Mouse (Mus musculus): Measurements from ENCODE around the gene Nfkbie. TPM values are rescaled to one million over a fixed set of nuclear protein-coding genes. Genes with fewer than 3 reads are reported as not detected.

The Nfkbie gene
- total RNA-seq, 2 experiments from 2014 or later: 1.5 to 1.9 TPM

- peak; percentile 98 for DNase-seq
Measured at GRCm38 (mm10) chr17:45563655-45564530, 8.4 kb downstream of the Nfkbie start, which contains the start of gene Slc35b2. Gene Slc35b2 (plus strand): TSS chr17:45563874.

DNA sequence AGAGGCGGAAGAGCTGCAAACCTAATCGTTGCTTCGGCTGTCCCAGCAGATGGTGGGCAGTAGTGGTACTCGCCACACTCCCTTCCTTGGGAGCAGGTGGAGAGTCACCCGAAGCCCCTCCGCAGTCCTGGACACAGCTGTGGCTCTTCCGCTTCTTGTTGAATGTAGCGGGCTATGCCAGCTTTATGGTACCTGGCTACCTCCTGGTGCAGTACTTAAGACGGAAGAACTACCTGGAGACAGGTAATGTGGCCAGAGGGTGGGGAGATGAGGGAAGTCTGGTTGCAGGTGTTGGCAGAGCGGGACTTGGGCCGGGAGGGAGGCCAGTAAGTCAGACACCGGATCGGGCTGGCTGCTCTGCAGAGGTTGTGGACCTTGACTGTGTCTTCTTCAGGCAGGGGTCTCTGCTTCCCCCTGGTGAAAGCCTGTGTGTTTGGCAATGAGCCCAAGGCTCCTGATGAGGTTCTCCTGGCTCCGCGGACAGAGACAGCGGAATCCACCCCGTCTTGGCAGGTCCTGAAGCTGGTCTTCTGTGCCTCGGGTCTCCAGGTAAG, 9.1 kb downstream of the Nfkbie start:
- no peak for DNase-seq

GRCm38 (mm10) chr17:45565103-45565502, 9.6 kb downstream of the Nfkbie start:
- DNase-seq: no peak

- no peak for DNase-seq
Measured at GRCm38 (mm10) chr17:45566031-45566359, 10.5 kb downstream of the Nfkbie start.

- no peak for DNase-seq
Measured at GRCm38 (mm10) chr17:45566360-45567161, 11.1 kb downstream of the Nfkbie start.

DNA sequence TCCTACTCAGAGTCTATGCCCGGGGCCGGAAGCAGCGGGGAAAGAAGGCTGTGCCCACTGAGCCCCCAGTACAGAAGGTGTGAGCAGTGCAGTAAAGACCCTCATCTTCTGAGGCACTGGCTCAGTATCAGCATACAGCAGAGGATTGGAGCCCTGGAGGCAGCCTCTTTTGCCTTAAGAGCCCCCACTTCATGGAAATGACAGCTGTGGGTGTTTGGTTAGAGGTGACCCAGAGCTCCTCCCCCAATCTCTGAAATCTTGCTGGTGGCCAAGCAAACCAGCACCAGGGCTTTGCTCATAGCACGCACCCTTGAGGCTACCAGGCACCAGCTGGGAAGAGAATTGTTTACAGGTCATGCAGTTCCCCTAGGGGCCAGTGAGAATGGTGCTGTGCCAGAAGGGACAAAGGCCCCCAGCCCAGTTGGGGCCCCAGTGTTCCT, 11.7 kb downstream of the Nfkbie start:
- DNase-seq: no peak

DNA sequence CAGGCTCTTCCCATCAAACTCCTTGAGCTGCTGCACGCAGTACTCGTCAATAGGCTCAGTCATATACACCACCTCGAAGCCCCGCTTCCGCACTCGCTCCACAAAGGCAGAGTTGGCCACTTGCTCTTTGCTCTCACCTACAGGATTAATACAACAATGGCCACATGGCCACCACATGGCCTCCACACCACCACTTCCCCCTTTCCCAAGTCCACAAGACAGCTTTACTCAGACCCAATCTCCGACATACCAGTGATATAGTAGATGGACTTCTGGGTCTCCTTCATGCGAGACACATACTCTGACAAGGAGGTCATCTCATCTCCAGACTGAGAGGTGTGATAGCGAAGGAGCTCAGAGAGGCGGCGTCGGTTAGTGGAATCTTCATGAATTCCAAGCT, 13.5 kb downstream of the Nfkbie start:
- DNase-seq: no peak

DNA sequence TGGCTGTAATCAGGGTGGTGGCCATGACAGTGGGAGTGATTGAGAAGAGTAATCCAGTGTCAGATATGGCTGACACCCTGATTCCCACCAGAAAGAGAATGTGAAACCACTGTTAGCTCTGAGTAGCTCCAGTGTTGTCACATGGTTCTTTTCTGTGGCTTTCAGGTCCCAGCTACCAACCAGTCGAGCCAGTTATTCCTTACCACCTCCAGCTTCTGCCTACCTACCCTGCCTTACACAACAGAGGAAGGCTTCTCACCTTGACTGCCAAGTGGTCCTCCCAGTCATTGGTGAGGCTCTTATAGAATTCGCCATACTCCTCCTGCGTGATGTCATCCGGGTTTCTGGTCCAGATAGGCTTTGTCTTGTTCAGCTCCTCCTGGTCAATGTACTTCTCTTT, 14.5 kb downstream of the Nfkbie start:
- no peak for DNase-seq

- peak; percentile 89 for DNase-seq
Measured at GRCm38 (mm10) chr17:45572103-45573086, 16.9 kb downstream of the Nfkbie start.

DNA sequence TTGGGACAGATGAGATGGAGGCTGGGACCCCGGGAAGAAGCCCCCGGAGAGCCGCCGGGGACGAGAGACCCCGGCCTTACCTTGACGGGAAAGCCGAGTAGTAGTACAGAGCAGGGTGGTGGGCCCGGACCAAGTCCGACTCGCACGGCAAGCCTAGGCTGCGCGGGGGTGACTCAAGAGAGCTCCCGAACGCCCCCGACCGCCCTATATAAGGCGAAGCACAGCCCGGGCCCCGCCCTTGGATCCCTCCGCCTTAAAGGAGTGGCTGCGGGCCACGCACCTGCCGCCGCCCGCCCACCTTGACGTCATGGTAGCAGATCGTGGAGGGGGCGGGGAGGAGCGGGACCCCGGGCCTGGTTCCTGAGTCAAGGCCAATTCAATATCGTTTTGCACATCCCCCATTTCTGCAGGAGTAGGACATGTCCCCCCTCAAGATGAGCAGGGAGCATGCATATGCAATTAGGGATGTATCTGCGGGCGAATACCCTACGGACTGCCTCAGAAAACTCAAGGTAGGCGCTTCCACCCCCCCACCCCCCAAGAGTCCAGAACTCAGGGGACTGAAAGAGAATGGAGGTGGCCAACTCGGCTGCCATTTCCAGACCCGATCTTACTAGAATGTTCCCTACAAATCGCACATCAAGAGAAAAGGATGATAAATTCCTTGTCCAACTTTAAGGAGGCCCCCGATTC, 17.7 kb downstream of the Nfkbie start, which contains the start of gene Hsp90ab1:
TSS of gene Hsp90ab1 (minus strand) at position 185 of the 693 bp plus-strand sequence.
- DNase-seq: peak; percentile 99

DNA sequence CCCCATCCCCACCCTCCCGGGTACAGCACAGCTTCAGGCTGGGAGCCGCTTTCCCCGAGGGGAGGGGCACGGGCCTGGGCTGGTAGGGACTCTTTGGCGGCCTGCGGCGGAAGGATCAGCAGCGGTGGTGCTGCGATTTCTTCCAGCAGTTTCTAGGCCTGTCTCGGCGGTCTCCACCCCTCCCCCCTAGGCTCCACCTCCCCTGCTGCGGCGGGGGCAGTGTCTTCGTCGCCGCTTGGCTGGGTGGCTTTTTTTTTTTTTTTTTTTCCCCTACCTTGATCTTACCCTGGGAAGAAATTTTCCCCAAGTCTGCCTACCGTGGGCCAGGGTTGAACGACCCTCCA, 18.2 kb downstream of the Nfkbie start:
- DNase-seq: peak; percentile 98

- DNase-seq: peak; percentile 70
Measured at GRCm38 (mm10) chr17:45574129-45574761, 18.7 kb downstream of the Nfkbie start.

- DNase-seq: no peak
Measured at GRCm38 (mm10) chr17:45575123-45575897, 19.8 kb downstream of the Nfkbie start.

DNA sequence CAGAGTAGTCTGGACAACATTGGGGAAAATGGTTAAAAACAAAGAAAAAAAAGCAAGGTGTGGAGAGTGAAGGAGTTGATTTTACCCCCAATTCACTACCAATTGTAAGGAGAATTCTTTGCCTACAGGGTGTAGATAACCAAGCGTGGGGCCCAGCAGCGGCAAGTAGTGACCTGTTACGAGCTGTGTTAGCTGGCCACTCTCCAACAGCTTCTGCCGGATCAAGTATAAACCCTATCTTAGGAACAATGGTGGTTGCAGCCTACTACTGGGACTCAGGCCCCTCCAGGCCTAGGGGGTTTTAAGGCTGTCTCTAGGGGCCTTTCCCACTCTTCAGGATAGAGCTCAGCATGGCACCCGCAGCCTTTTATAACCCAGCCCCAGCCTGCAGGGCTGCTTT, 22.7 kb downstream of the Nfkbie start:
- no peak for DNase-seq

DNA sequence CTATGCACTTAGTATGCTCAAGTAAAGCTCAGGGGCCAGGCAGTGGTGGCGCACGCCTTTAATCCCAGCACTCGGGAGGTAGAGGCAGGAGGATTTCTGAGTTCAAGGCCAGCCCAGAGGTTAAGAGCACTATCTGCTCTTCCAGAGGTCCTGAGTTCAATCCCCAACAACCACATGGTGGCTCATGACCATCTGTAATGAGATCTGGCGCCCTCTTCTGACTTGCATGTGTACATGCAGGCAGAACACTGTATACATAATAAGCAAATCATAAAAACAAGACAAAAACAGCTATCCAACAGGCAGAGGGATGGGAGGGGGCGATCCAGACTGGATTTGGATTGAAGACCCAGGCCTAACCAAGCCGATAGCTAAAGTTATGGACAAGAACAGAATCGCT, 23.3 kb downstream of the Nfkbie start:
- no peak for DNase-seq

GRCm38 (mm10) chr17:45579554-45579953, 24.1 kb downstream of the Nfkbie start:
- no peak for DNase-seq

GRCm38 (mm10) chr17:45580958-45581477, 25.5 kb downstream of the Nfkbie start:
- peak; percentile 65 for DNase-seq

DNA sequence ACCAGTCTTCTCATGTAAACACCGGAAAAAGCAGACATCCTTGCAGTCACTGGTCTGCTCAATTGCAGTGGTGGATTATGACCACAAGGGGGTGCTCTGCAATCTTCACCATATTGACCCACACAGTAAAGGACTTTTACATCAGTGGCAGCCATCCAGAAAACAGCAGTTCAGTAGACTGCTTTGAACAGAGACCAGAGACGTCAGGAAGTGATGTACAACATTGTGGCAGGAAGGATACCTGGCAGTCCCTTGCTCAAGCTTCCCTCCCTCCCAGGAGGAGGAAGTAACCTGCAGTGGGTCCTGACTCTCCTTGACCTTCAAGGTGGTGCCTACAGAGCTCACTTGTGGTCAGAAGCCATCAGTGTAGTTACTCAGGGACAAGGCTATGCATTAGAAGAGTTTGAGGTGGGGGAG, 26.1 kb downstream of the Nfkbie start:
- peak; percentile 87 for DNase-seq

DNA sequence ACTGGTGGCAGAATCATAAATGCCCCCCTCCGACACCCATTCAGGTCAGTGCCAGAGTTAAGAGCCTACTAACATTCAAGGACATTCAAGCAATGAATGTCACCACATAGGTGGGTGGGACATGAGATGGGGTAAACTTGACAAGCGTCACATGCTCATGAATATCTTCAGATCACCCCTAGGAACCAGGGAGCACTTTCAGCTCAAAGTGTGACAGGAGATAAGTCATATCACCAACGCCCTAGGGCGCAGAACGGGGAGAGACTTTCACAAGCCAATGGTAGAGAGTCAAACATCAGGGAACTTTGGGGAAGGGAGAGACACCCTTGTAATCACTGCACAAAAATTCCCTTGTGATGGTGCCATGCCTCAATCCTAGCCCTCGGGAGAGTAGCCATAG, 26.7 kb downstream of the Nfkbie start:
- DNase-seq: no peak

Data from heart, postnatal 4 days (tissue).